Mouse (Mus musculus): ENCODE data around the gene Olfr1170. TPM values are rescaled to one million over a fixed set of nuclear protein-coding genes. Genes with fewer than 3 reads are reported as not detected.

The Olfr1170 gene
- polyA plus RNA-seq (2016; fragmentation: Nextera tagmentation; extraction: Ambion mirVana): not detected in 2 replicates

GRCm38 (mm10) chr2:88228234-88228633 is at the start of gene Olfr1170:
Gene Olfr1170, minus strand, starts transcription at chr2:88228334.
- no peaks in the 10 kb centered on the region for H3K4me1 ChIP-seq
- DNase-seq (ENCODE audit: low spot score): no peak
- H3K4me3 ChIP-seq: no peak within 1 kb of the TSS
- no peak within 1 kb of the TSS for H3K27ac ChIP-seq (replicated peaks)
- H3K27me3 ChIP-seq (replicated peaks; ENCODE audit: low read depth, poor library complexity, severe bottlenecking): no peaks in the 10 kb centered on the region
- H3K9me3 ChIP-seq: no peaks in the 10 kb centered on the region
- no peaks in the 10 kb centered on the region for H3K36me3 ChIP-seq (replicated peaks)
- 94% methylated on average over 1 of the region's 1 CpGs for WGBS

GRCm38 (mm10) chr2:88220784-88221183 is 7.3 kb downstream of the Olfr1170 start:
- Histone ChIP-seq H3K27ac (replicated peaks) (no peak overlapping the region), H3K27me3 (replicated peaks; ENCODE audit: low read depth, poor library complexity, severe bottlenecking) (no peaks in the 10 kb centered on the region), H3K36me3 (replicated peaks) (no peaks in the 10 kb centered on the region), H3K4me1 (no peaks in the 10 kb centered on the region), H3K4me3 (no peak overlapping the region), H3K9me3 (no peaks in the 10 kb centered on the region)
- DNase-seq (ENCODE audit: low spot score): no peak
- 88% methylated on average over 1 of the region's 1 CpGs for WGBS

GRCm38 (mm10) chr2:88181580-88181979 is 46.6 kb downstream of the Olfr1170 start, which contains the start of gene Olfr1168:
Gene Olfr1168, plus strand, starts transcription at chr2:88181880.
- DNase-seq (ENCODE audit: low spot score): no peak
- no peaks in the 10 kb centered on the region for H3K27me3 ChIP-seq (replicated peaks; ENCODE audit: low read depth, poor library complexity, severe bottlenecking)
- WGBS: 84% methylated on average over 2 of the region's 2 CpGs

More at GRCm38 (mm10) chr2:88181580-88181979, 46.6 kb downstream of the Olfr1170 start, which contains the start of gene Olfr1168:
- Histone ChIP-seq H3K27ac (replicated peaks) (no peak within 1 kb of the TSS), H3K9me3 (no peaks in the 10 kb centered on the region), H3K36me3 (replicated peaks) (no peaks in the 10 kb centered on the region), H3K4me1 (no peaks in the 10 kb centered on the region), H3K4me3 (no peak within 1 kb of the TSS)

Other genes with a start within 250 kb of the Olfr1170 start
- gene Olfr1158, start 238.2 kb downstream of the Olfr1170 start, polyA plus RNA-seq (2016; fragmentation: Nextera tagmentation; extraction: Ambion mirVana): not detected in 2 replicates
- not detected in 2 replicates for gene Olfr1160, start 220.1 kb downstream of the Olfr1170 start, polyA plus RNA-seq (2016; fragmentation: Nextera tagmentation; extraction: Ambion mirVana)
- not detected in 2 replicates for gene Olfr1161, start 205.6 kb downstream of the Olfr1170 start, polyA plus RNA-seq (2016; fragmentation: Nextera tagmentation; extraction: Ambion mirVana)
- gene Olfr73, start 190.6 kb downstream of the Olfr1170 start, polyA plus RNA-seq (2016; fragmentation: Nextera tagmentation; extraction: Ambion mirVana): 0.05 TPM in 1 of 2 replicates, not detected in the other
- not detected in 2 replicates for gene Olfr1162, start 177.2 kb downstream of the Olfr1170 start, polyA plus RNA-seq (2016; fragmentation: Nextera tagmentation; extraction: Ambion mirVana)
- not detected in 2 replicates for gene Olfr1163, start 156.5 kb downstream of the Olfr1170 start, polyA plus RNA-seq (2016; fragmentation: Nextera tagmentation; extraction: Ambion mirVana)
- not detected in 2 replicates for gene Olfr1164, start 134.4 kb downstream of the Olfr1170 start, polyA plus RNA-seq (2016; fragmentation: Nextera tagmentation; extraction: Ambion mirVana)
- gene Olfr1166, start 100.1 kb downstream of the Olfr1170 start, polyA plus RNA-seq (2016; fragmentation: Nextera tagmentation; extraction: Ambion mirVana): not detected in 2 replicates
- not detected in 2 replicates for gene Olfr1167, start 73.1 kb downstream of the Olfr1170 start, polyA plus RNA-seq (2016; fragmentation: Nextera tagmentation; extraction: Ambion mirVana)
- not detected in 2 replicates for gene Olfr1168, start 46.5 kb downstream of the Olfr1170 start, polyA plus RNA-seq (2016; fragmentation: Nextera tagmentation; extraction: Ambion mirVana)
- not detected in 2 replicates for gene Olfr1173, start 51.5 kb upstream of the Olfr1170 start, polyA plus RNA-seq (2016; fragmentation: Nextera tagmentation; extraction: Ambion mirVana)
- gene Olfr1174-ps, start 86.8 kb upstream of the Olfr1170 start, polyA plus RNA-seq (2016; fragmentation: Nextera tagmentation; extraction: Ambion mirVana): not detected in 2 replicates
- gene Olfr1175-ps, start 98.9 kb upstream of the Olfr1170 start, polyA plus RNA-seq (2016; fragmentation: Nextera tagmentation; extraction: Ambion mirVana): not detected in 2 replicates
- not detected in 2 replicates for gene Olfr1176, start 108.4 kb upstream of the Olfr1170 start, polyA plus RNA-seq (2016; fragmentation: Nextera tagmentation; extraction: Ambion mirVana)
- not detected in 2 replicates for gene Olfr1177-ps, start 118.2 kb upstream of the Olfr1170 start, polyA plus RNA-seq (2016; fragmentation: Nextera tagmentation; extraction: Ambion mirVana)
- gene Olfr1178, start 158.7 kb upstream of the Olfr1170 start, polyA plus RNA-seq (2016; fragmentation: Nextera tagmentation; extraction: Ambion mirVana): not detected in 2 replicates
- gene Olfr1179, start 178.1 kb upstream of the Olfr1170 start, polyA plus RNA-seq (2016; fragmentation: Nextera tagmentation; extraction: Ambion mirVana): not detected in 2 replicates
- not detected in 2 replicates for gene Olfr1180, start 190.8 kb upstream of the Olfr1170 start, polyA plus RNA-seq (2016; fragmentation: Nextera tagmentation; extraction: Ambion mirVana)
- not detected in 2 replicates for gene Olfr1181, start 197.8 kb upstream of the Olfr1170 start, polyA plus RNA-seq (2016; fragmentation: Nextera tagmentation; extraction: Ambion mirVana)
- not detected in 2 replicates for gene Gm13757, start 220.8 kb upstream of the Olfr1170 start, polyA plus RNA-seq (2016; fragmentation: Nextera tagmentation; extraction: Ambion mirVana)
- not detected in 2 replicates for gene Olfr1183, start 226.5 kb upstream of the Olfr1170 start, polyA plus RNA-seq (2016; fragmentation: Nextera tagmentation; extraction: Ambion mirVana)

All from embryonic facial prominence, embryonic 10.5 days (tissue).